Mouse (Mus musculus): ENCODE results near the gene Rfc1. TPM values are rescaled to one million over a fixed set of nuclear protein-coding genes. Genes with fewer than 3 reads are reported as not detected.
A peak's percentile ranks its signal among the peaks of the same experiment; 100 is the strongest.
"Not testable (repeated sequence)": the region's sequence is repeated elsewhere in the genome, so short reads cannot be mapped to it uniquely, and the experiment has no call there.

Gene Rfc1
- polyA plus RNA-seq, 1 experiment = 160 TPM

- Histone ChIP-seq H3K9me3 (replicated peaks; ENCODE audit: control insufficient read depth, insufficient read depth, low read length, poor library complexity, severe bottlenecking) (no peaks in the 10 kb centered on the region), H3K9ac (ENCODE audit: low read depth, poor library complexity, severe bottlenecking) (no peak overlapping the region), H3K36me3 (ENCODE audit: control insufficient read depth, insufficient read depth, low read length, poor library complexity, severe bottlenecking) (peaks cover 27% of the 10 kb centered on the region), H3K27me3 (ENCODE audit: control insufficient read depth, insufficient read depth, low read length, poor library complexity, severe bottlenecking) (no peaks in the 10 kb centered on the region), H3K4me1 (ENCODE audit: control insufficient read depth, insufficient read depth, low read length) (no peaks in the 10 kb centered on the region), H3K4me3 (ENCODE audit: low read depth, low read length) (no peak overlapping the region), H3K27ac (ENCODE audit: insufficient read depth, low read length) (no peak overlapping the region)
- TF ChIP-seq EP300 (IDR thresholded peaks at IDR 0.05; ENCODE audit: insufficient read depth, low read depth, low read length) = no peak
These were observed 37.1 kb downstream of the Rfc1 start for GRCm38 (mm10) chr5:65298167-65298950.

GRCm38 (mm10) chr5:65294270-65294669 lies 41.2 kb downstream of the Rfc1 start:
- Histone ChIP-seq H3K9me3 (replicated peaks; ENCODE audit: control insufficient read depth, insufficient read depth, low read length, poor library complexity, severe bottlenecking) (no peaks in the 10 kb centered on the region), H3K9ac (ENCODE audit: low read depth, poor library complexity, severe bottlenecking) (no peak overlapping the region), H3K27me3 (ENCODE audit: control insufficient read depth, insufficient read depth, low read length, poor library complexity, severe bottlenecking) (no peaks in the 10 kb centered on the region), H3K4me3 (ENCODE audit: low read depth, low read length) (no peak overlapping the region), H3K27ac (ENCODE audit: insufficient read depth, low read length) (no peak overlapping the region), H3K36me3 (ENCODE audit: control insufficient read depth, insufficient read depth, low read length, poor library complexity, severe bottlenecking) (peaks cover 52% of the 10 kb centered on the region), H3K4me1 (ENCODE audit: control insufficient read depth, insufficient read depth, low read length) (no peaks in the 10 kb centered on the region)
- no peak for TF ChIP-seq POLR2A (IDR thresholded peaks at IDR 0.05; ENCODE audit: insufficient read depth, low read length)
- TF ChIP-seq CTCF (IDR thresholded peaks at IDR 0.05; ENCODE audit: low read depth, low read length) = no peak
- TF ChIP-seq EP300 (IDR thresholded peaks at IDR 0.05; ENCODE audit: insufficient read depth, low read depth, low read length) = no peak

GRCm38 (mm10) chr5:65293627-65294026 lies 41.8 kb downstream of the Rfc1 start:
- no peak overlapping the region for H3K27ac ChIP-seq (ENCODE audit: insufficient read depth, low read length)
- no peaks in the 10 kb centered on the region for H3K27me3 ChIP-seq (ENCODE audit: control insufficient read depth, insufficient read depth, low read length, poor library complexity, severe bottlenecking)
- H3K9ac ChIP-seq (ENCODE audit: low read depth, poor library complexity, severe bottlenecking) = no peak overlapping the region
- TF ChIP-seq CTCF (IDR thresholded peaks at IDR 0.05; ENCODE audit: low read depth, low read length) (no peak), EP300 (IDR thresholded peaks at IDR 0.05; ENCODE audit: insufficient read depth, low read depth, low read length) (no peak), POLR2A (IDR thresholded peaks at IDR 0.05; ENCODE audit: insufficient read depth, low read length) (no peak)
- no peaks in the 10 kb centered on the region for H3K4me1 ChIP-seq (ENCODE audit: control insufficient read depth, insufficient read depth, low read length)
- H3K4me3 ChIP-seq (ENCODE audit: low read depth, low read length) = no peak overlapping the region
- H3K9me3 ChIP-seq (replicated peaks; ENCODE audit: control insufficient read depth, insufficient read depth, low read length, poor library complexity, severe bottlenecking) = no peaks in the 10 kb centered on the region
- H3K36me3 ChIP-seq (ENCODE audit: control insufficient read depth, insufficient read depth, low read length, poor library complexity, severe bottlenecking) = peaks cover 51% of the 10 kb centered on the region

GRCm38 (mm10) chr5:65289009-65289408 lies 46.5 kb downstream of the Rfc1 start:
- not testable (repeated sequence) for H3K27ac ChIP-seq (ENCODE audit: insufficient read depth, low read length); H3K4me3 ChIP-seq (ENCODE audit: low read depth, low read length); H3K4me1 ChIP-seq (ENCODE audit: control insufficient read depth, insufficient read depth, low read length); H3K9ac ChIP-seq (ENCODE audit: low read depth, poor library complexity, severe bottlenecking); H3K9me3 ChIP-seq (replicated peaks; ENCODE audit: control insufficient read depth, insufficient read depth, low read length, poor library complexity, severe bottlenecking); H3K27me3 ChIP-seq (ENCODE audit: control insufficient read depth, insufficient read depth, low read length, poor library complexity, severe bottlenecking)
- peaks cover 48% of the 10 kb centered on the region for H3K36me3 ChIP-seq (ENCODE audit: control insufficient read depth, insufficient read depth, low read length, poor library complexity, severe bottlenecking)

- no peaks in the 10 kb centered on the region for H3K9me3 ChIP-seq (replicated peaks; ENCODE audit: control insufficient read depth, insufficient read depth, low read length, poor library complexity, severe bottlenecking)
These were observed 47.4 kb downstream of the Rfc1 start for GRCm38 (mm10) chr5:65287751-65288701.

GRCm38 (mm10) chr5:65284171-65284570 lies 51.3 kb downstream of the Rfc1 start:
- Histone ChIP-seq H3K4me3 (ENCODE audit: low read depth, low read length) (no peak overlapping the region), H3K36me3 (ENCODE audit: control insufficient read depth, insufficient read depth, low read length, poor library complexity, severe bottlenecking) (peaks cover 24% of the 10 kb centered on the region), H3K27me3 (ENCODE audit: control insufficient read depth, insufficient read depth, low read length, poor library complexity, severe bottlenecking) (no peaks in the 10 kb centered on the region), H3K4me1 (ENCODE audit: control insufficient read depth, insufficient read depth, low read length) (no peaks in the 10 kb centered on the region), H3K9me3 (replicated peaks; ENCODE audit: control insufficient read depth, insufficient read depth, low read length, poor library complexity, severe bottlenecking) (no peaks in the 10 kb centered on the region), H3K27ac (ENCODE audit: insufficient read depth, low read length) (no peak overlapping the region), H3K9ac (ENCODE audit: low read depth, poor library complexity, severe bottlenecking) (no peak overlapping the region)
- TF ChIP-seq CTCF (IDR thresholded peaks at IDR 0.05; ENCODE audit: low read depth, low read length) = peak; percentile 68
- no peak for TF ChIP-seq EP300 (IDR thresholded peaks at IDR 0.05; ENCODE audit: insufficient read depth, low read depth, low read length)

More at GRCm38 (mm10) chr5:65287751-65288701, 47.4 kb downstream of the Rfc1 start:
- Histone ChIP-seq H3K36me3 (ENCODE audit: control insufficient read depth, insufficient read depth, low read length, poor library complexity, severe bottlenecking) (peaks cover 42% of the 10 kb centered on the region), H3K4me1 (ENCODE audit: control insufficient read depth, insufficient read depth, low read length) (no peaks in the 10 kb centered on the region), H3K27ac (ENCODE audit: insufficient read depth, low read length) (no peak overlapping the region), H3K4me3 (ENCODE audit: low read depth, low read length) (no peak overlapping the region), H3K27me3 (ENCODE audit: control insufficient read depth, insufficient read depth, low read length, poor library complexity, severe bottlenecking) (no peaks in the 10 kb centered on the region), H3K9ac (ENCODE audit: low read depth, poor library complexity, severe bottlenecking) (no peak overlapping the region)
- TF ChIP-seq EP300 (IDR thresholded peaks at IDR 0.05; ENCODE audit: insufficient read depth, low read depth, low read length) (no peak), CTCF (IDR thresholded peaks at IDR 0.05; ENCODE audit: low read depth, low read length) (no peak), POLR2A (IDR thresholded peaks at IDR 0.05; ENCODE audit: insufficient read depth, low read length) (no peak)

All from ES-Bruce4 (cell line).